Mouse (Mus musculus) right cerebral cortex, postnatal 4 days (tissue): ENCODE data around the gene Adamts9.
A peak's percentile ranks its signal among the peaks of the same experiment; 100 is the strongest.

Experiments
- DNase-seq: peaks from one replicate; pipeline ENCODE4 v3.0.0-alpha.2; 2022

The Adamts9 gene

DNA sequence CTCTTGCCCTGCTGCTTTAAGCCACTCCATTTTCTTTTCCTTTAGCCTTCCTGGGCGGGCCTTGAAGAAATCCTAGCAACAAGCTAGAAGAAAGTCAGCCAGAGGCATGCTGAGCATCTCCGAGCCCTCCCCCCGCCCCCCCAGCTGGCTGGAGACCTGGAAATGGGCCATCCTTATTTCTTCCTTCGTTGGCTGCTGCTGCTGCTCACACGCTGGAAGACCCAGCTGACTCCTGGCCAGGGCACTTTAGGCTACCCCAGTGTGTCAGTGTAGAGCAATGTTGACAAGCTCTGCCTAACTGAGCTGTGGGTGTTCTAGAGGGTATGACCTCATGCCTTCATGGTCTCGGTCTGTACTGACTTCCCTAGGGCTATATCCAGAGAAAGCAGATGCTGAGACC is 140.1 kb downstream of the Adamts9 start:
- no peak for DNase-seq

- DNase-seq: no peak
Observed at GRCm38 (mm10) chr6:92802421-92802820, 140.9 kb downstream of the Adamts9 start.

GRCm38 (mm10) chr6:92801462-92801861 is 141.8 kb downstream of the Adamts9 start:
- no peak for DNase-seq

GRCm38 (mm10) chr6:92793804-92794203 is 149.5 kb downstream of the Adamts9 start:
- DNase-seq: no peak

GRCm38 (mm10) chr6:92787376-92787712 is 155.9 kb downstream of the Adamts9 start:
- peak; percentile 98 for DNase-seq

DNA sequence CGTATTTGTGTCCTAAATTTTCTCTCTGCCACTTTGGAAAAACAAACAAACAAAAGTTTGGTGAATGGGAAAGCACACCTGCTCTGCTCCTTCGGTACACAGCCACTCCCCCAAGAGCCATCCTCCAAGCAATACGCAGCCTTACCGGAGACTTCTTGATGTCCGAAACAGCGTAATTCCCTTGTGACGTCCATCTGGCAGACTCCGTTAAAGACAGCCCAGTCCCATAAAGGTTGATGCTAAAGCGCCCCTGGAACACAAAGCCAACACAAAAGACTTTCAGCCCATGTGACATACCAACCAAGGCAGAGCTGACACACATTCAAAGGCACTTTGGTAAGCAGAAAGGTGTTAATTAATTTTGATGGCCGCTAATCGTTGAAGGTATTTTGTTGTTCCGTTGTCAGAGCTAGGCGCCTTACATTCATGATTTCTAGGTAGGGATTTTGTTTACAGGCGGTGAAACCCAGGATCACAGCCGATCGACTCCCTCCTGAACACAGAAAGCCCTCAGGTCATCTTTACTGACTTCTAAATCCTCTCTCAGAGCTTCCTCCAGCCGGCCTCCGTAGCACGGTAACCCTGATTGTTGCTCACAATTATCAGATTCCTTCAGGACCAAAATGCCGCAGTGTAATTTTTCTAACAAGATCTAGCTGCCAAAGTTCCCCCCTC is 156.5 kb downstream of the Adamts9 start:
- no peak for DNase-seq

GRCm38 (mm10) chr6:92784782-92785181 is 158.5 kb downstream of the Adamts9 start:
- peak; percentile 80 for DNase-seq

DNA sequence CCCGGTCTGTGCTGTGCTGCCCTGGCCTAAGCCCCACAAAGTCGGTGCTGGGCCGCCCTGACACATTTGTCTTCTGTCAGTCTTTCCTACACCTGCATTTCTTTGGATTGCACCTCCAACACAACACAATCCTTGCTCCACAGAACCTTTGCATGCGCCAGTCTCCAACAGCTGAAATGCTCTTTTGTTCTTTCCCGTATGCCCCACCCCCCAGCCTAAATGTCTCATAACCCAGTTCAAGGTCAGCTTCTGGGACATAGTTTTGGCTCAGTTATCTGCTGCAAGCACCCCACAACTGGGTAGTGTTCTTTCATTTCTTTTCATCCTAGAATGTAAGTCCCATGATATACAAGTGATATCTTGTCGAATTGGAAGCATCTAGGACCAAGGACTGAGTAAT is 161.8 kb downstream of the Adamts9 start:
- no peak for DNase-seq

GRCm38 (mm10) chr6:92779935-92780205 is 163.4 kb downstream of the Adamts9 start:
- no peak for DNase-seq

- DNase-seq: no peak
Observed at GRCm38 (mm10) chr6:92779140-92779934, 164.0 kb downstream of the Adamts9 start.

DNA sequence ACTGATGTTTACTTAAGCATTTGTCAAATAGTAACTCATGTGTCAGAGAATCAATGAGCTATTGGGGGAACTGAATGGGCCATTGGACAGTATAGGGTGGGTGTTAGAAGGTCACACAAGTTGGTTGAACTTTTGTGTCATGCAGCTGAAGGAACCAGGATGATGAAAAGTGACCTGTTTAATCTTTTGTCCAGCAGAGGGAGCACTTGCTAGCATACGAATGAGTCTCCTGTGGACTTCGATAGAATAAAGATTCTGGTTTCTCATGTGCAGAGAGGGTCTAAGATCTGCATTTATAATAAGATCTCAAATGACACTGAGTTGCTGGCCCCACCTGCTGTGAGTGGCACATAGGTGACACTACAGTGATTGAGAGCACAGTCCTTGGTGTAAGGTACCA is 166.9 kb downstream of the Adamts9 start:
- DNase-seq: no peak

DNA sequence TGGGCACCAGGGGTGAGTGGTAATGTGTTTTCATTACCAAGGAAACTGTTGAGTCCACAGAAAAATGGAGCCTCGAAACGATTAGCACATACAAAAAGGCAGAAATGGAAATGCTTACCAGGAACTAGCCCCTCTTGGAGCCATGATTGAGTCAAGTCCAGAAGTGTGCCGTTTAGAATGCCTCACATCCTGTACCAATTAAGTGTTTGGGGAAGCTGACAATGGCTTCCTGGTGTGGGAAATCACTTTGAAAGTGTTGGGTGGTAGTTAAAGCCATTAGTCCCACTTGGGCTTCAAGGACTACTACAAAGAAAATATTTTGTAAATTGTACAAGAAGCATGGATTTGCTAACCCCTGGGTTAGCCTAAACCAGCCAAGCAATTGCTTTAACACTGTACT is 180.9 kb downstream of the Adamts9 start:
- DNase-seq: no peak

DNA sequence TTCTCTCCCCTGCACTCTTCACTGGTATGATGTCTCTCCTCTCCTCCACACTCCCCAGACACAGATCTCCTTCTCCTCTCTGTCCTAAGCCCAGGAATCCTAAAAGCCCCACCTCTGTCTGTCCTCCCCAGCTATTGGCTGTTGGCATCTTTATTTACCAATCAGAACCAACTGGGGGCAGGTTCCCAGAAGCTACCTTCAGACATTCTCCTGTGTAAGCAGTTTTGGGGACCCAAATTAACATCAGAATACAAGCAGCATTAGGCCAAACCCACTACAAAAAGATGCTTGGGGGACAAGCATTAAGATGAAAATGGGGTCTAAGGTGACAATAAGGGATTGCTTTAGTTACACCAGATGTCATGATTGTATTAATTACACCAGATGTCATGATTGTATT is 183.7 kb downstream of the Adamts9 start:
- no peak for DNase-seq

DNA sequence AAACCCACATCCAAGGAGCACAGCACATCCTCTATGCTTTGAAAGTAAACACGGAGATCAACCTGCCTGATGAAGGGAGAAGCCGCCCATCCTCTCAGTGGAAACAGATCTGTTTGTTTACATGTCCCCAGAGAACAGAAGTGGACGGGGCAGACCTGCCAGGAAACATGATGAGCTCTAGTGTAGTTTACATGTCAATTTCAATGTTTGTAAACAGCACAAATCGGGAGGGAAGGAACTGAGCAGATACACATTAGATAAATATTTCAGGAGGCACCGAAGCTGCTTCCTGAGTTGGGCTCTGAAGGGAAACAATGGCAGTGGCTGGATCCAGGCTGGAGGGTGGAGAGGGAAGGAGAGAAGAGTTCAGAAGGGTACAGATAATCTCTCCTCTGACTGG is 187.5 kb downstream of the Adamts9 start:
- no peak for DNase-seq

DNA sequence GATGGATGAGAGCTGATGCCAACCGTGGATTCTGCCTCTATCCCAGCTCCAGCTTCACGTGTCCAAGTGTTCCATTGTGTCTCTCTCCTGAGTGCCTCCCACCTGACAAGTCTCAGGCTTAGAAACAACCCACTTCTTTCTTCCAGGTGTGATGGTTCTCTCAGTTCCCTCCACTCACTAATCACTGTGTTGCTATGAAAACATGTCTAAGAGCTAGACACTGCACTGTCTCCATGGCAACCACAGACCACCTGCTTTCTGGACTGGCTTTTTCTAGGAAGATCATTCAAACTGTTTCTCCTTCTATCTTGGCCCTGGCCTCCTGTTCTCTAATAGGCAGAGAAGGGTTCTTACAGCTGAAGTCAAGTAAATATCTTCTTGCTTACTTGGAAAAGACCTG is 190.6 kb downstream of the Adamts9 start:
- no peak for DNase-seq

- no peak for DNase-seq
Observed at GRCm38 (mm10) chr6:92749420-92749819, 193.9 kb downstream of the Adamts9 start.

GRCm38 (mm10) chr6:92743605-92744004 is 199.7 kb downstream of the Adamts9 start:
- DNase-seq: peak; percentile 84

- DNase-seq: peak; percentile 21
Observed at GRCm38 (mm10) chr6:92737116-92737515, 206.2 kb downstream of the Adamts9 start.

DNA sequence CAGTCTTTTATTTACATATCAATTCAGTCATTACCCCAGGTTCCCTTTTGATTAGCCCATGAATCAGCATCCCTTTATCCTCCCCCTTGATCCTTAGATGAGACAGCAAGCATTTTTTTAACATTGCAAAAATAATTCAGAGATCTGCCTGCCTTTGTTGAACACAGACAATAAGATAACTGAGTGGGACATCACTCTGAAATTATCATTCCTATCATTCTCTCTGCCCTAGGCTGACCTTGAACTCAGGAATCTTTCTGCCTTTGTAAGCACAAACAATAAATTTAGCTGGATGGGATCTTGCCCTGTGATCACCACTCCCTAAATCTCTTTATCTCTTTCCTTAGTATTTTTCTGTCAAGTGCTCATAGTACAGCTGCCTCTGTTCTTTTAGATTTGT is 209.6 kb downstream of the Adamts9 start:
- no peak for DNase-seq

- DNase-seq: peak; percentile 45
Observed at GRCm38 (mm10) chr6:92728514-92728913, 214.8 kb downstream of the Adamts9 start.

- DNase-seq: peak; percentile 99
Observed at GRCm38 (mm10) chr6:92728084-92728483, 215.2 kb downstream of the Adamts9 start.

- no peak for DNase-seq
Observed at GRCm38 (mm10) chr6:92727351-92727986, 215.8 kb downstream of the Adamts9 start.

DNA sequence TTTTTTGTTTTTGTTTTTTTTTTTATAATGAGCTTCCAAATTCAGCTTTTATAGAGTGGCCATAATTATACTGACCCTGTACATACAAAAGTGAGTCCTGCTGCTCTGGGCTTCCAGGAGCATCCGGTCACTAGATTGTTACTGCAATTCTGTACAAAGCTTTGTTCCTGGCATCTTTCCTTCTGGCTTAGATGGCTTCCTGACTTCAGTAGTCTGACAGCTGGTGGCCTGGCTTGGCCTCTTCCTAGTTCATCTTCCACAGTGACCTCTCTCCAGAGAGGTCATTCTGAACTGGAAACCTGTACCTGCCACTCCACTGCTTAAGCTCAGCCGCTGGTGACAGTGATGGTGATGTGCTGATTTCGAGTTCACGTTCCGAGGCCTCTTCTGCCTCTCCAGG is 217.2 kb downstream of the Adamts9 start:
- no peak for DNase-seq

GRCm38 (mm10) chr6:92724394-92724793 is 218.9 kb downstream of the Adamts9 start:
- DNase-seq: no peak
